Mouse (Mus musculus): ENCODE data around the gene Wfikkn1.

- no peak for TF ChIP-seq POLR2A (IDR thresholded peaks at IDR 0.05; ENCODE audit: extremely low read depth, insufficient read depth, low read length)
- no peak for TF ChIP-seq CTCF (IDR thresholded peaks at IDR 0.05; ENCODE audit: extremely low read depth, insufficient read depth, low read length)
Observed at GRCm38 (mm10) chr17:25874148-25874720, 6.4 kb downstream of the Wfikkn1 start.

All from cortical plate, adult 2 months (tissue).